8 mouse cellular contexts compared by ENCODE assay signal in the genomic region with DNA sequence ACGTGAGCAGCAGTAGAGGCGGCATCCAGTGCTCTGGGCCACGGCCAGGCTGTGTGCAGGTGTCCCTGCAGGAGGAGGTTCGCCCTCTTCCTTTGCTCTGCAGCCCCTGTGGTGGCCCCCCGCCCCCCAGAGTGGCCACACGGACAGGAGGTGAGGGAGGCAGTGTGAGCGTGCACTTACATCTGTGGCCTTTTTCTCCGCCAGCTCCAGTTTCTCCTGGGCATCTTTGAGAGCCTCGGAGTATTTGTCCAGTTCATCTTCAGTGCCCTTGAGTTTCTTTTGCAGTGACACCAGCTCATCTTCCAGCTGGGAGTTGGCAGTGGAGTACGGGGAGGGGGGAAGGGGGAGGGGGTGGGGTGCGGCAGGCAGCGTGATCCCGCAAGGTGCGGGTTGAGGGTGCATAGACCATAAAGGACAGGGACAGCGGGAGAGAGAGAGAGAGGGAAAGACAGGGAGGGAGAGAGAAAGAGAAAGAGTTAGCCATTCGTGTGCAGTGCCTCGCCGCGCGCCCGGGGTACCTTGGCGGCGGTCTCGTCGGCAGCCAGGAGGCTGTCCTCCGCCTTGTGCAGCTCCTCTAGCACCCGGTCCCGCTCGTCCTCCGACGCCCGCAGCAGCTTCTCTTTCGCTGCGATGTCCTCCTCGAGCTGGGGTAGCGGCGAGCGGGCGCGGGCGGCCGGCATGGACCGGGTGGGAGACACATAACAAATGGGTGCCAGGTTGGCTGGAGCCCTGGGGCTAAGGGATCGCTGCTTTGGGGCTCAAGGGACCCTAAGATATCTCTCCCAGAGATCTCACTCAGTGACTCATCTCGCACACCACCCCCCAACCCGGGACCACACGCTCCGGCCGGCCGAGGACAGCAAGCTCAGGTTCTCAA. TPM values are rescaled to one million over a fixed set of nuclear protein-coding genes. Genes with fewer than 3 reads are reported as not detected.
DNase-seq lines count a peak whose midpoint lies in the region; ATAC-seq and TF ChIP-seq lines count a peak whose summit lies in the region.

No protein-coding gene starts in this region.

- no peak overlapping the region for H3K27ac ChIP-seq in liver, adult 2 months (replicated peaks; ENCODE audit: insufficient read depth, low read depth, low read length)
- peak overlapping the region; percentile 86 for H3K27ac ChIP-seq in embryonic facial prominence, embryonic 14.5 days (replicated peaks; ENCODE audit: low read depth, low read length)
- H3K27ac ChIP-seq in intestine, embryonic 15.5 days, result peak overlapping the region; percentile 95

- no peak for DNase-seq in liver, adult 2 months (ENCODE audit: extremely low read depth, low read depth, low spot score)
- no peak for DNase-seq in liver
- DNase-seq in T-cell, adult 2 months (ENCODE audit: low spot score), result peak; percentile 5
- DNase-seq in embryonic facial prominence, embryonic 14.5 days (ENCODE audit: low spot score), result no peak
- DNase-seq in urinary bladder, postnatal 25 days (ENCODE audit: low spot score), result no peak
- no peak for DNase-seq in right cerebral cortex, postnatal 10 days (ENCODE audit: low spot score in 2 of 2)

- peaks cover 6% of the 10 kb centered on the region for H3K4me1 ChIP-seq in liver, adult 2 months (ENCODE audit: control insufficient read depth, insufficient read depth, low read length)
- peaks cover 1% of the 10 kb centered on the region for H3K4me1 ChIP-seq in embryonic facial prominence, embryonic 14.5 days (ENCODE audit: control insufficient read depth, insufficient read depth, low read length)
- H3K4me1 ChIP-seq in intestine, embryonic 15.5 days (replicated peaks), result peaks cover 29% of the 10 kb centered on the region

- no peaks in the 10 kb centered on the region for H3K9me3 ChIP-seq in embryonic facial prominence, embryonic 14.5 days (ENCODE audit: control insufficient read depth, low read length)
- no peaks in the 10 kb centered on the region for H3K9me3 ChIP-seq in intestine, embryonic 15.5 days

- no peak for TF ChIP-seq POLR2A in liver, adult 2 months (IDR thresholded peaks at IDR 0.05; ENCODE audit: extremely low read depth, insufficient read depth, low read length)
- TF ChIP-seq POLR2A in myocyte (IDR thresholded peaks at IDR 0.05; ENCODE audit: insufficient read length, low read depth), result peak; percentile 38

- no peaks in the 10 kb centered on the region for H3K36me3 ChIP-seq in liver, adult 2 months (ENCODE audit: control insufficient read depth, insufficient read depth, low read length)
- no peaks in the 10 kb centered on the region for H3K36me3 ChIP-seq in embryonic facial prominence, embryonic 14.5 days (ENCODE audit: control insufficient read depth, insufficient read depth, low read length)
- no peaks in the 10 kb centered on the region for H3K36me3 ChIP-seq in intestine, embryonic 15.5 days
- peaks cover 4% of the 10 kb centered on the region for H3K36me3 ChIP-seq in myocyte (ENCODE audit: control insufficient read depth, insufficient read depth)

- peak overlapping the region; percentile 85 for H3ac ChIP-seq in myocyte (ENCODE audit: control insufficient read depth, insufficient read length)

- no peaks in the 10 kb centered on the region for H3K79me2 ChIP-seq in liver, adult 2 months (ENCODE audit: control insufficient read depth, insufficient read depth, low read length)
- peaks cover 56% of the 10 kb centered on the region for H3K79me2 ChIP-seq in myocyte (ENCODE audit: control insufficient read depth, insufficient read depth)

- peak overlapping the region; percentile 45; the same call in 1 of the 2 replicates for H3K4me3 ChIP-seq in liver, adult 2 months (ENCODE audit: insufficient read depth, low read depth, low read length)
- H3K4me3 ChIP-seq in embryonic facial prominence, embryonic 14.5 days (ENCODE audit: low read depth, low read length), result peak overlapping the region; percentile 73
- H3K4me3 ChIP-seq in intestine, embryonic 15.5 days (replicated peaks), result peak overlapping the region; percentile 62
- peak overlapping the region; percentile 99 for H3K4me3 ChIP-seq in myocyte

- H3K27me3 ChIP-seq in liver, adult 2 months (ENCODE audit: control insufficient read depth, insufficient read depth, low read length), result peaks cover 26% of the 10 kb centered on the region; the same call in 1 of the 2 replicates
- H3K27me3 ChIP-seq in embryonic facial prominence, embryonic 14.5 days (replicated peaks; ENCODE audit: control insufficient read depth, insufficient read depth, low read length), result no peaks in the 10 kb centered on the region
- no peaks in the 10 kb centered on the region for H3K27me3 ChIP-seq in intestine, embryonic 15.5 days (replicated peaks)
- H3K27me3 ChIP-seq in myocyte (ENCODE audit: control insufficient read depth, insufficient read depth, insufficient read length), result no peaks in the 10 kb centered on the region

- peak overlapping the region; percentile 9; the same call in 1 of the 2 replicates for H3K9ac ChIP-seq in liver, adult 2 months (ENCODE audit: low read depth, low read length)
- H3K9ac ChIP-seq in embryonic facial prominence, embryonic 14.5 days (ENCODE audit: low read depth, low read length), result peak overlapping the region; percentile 82
- H3K9ac ChIP-seq in intestine, embryonic 15.5 days, result peak overlapping the region; percentile 74

- peak overlapping the region; percentile 83 for H3K4me2 ChIP-seq in embryonic facial prominence, embryonic 14.5 days (ENCODE audit: low read depth, low read length)
- peak overlapping the region; percentile 90 for H3K4me2 ChIP-seq in intestine, embryonic 15.5 days (replicated peaks)
- H3K4me2 ChIP-seq in myocyte (ENCODE audit: low read depth), result peak overlapping the region; percentile 90

- TF ChIP-seq CTCF in liver, adult 2 months (IDR thresholded peaks at IDR 0.05; ENCODE audit: low read depth, low read length), result no peak

- ATAC-seq in embryonic facial prominence, embryonic 14.5 days (ENCODE audit: low read depth), result no peak
- no peak for ATAC-seq in intestine, embryonic 15.5 days

- 2% methylated on average over 50 of the region's 50 CpGs for WGBS in liver, adult 2 months
- WGBS in embryonic facial prominence, embryonic 14.5 days, result under 1% methylated on average over 44 of the region's 50 CpGs
- 1% methylated on average over 49 of the region's 50 CpGs for WGBS in intestine, embryonic 15.5 days

TF ChIP-seq in myocyte, 11 proteins besides CTCF, POLR2A, EP300 and RAD21:
- TF ChIP-seq REST (IDR thresholded peaks at IDR 0.05; ENCODE audit: insufficient read depth, insufficient read length), result no peak
- TF ChIP-seq POLR2AphosphoS2 (IDR thresholded peaks at IDR 0.05; ENCODE audit: insufficient read length, low read depth), result peak; percentile 64
- no peak for TF ChIP-seq MAX (IDR thresholded peaks at IDR 0.05; ENCODE audit: low read depth)
- no peak for TF ChIP-seq TCF3 (IDR thresholded peaks at IDR 0.05; ENCODE audit: insufficient read length, low read depth)
- TF ChIP-seq TCF12 (IDR thresholded peaks at IDR 0.05; ENCODE audit: insufficient read depth, poor library complexity, severe bottlenecking), result no peak
- TF ChIP-seq CEBPB (IDR thresholded peaks at IDR 0.05; ENCODE audit: insufficient read depth, poor library complexity, severe bottlenecking), result no peak
- no peak for TF ChIP-seq SRF (IDR thresholded peaks at IDR 0.05; ENCODE audit: control insufficient read depth, insufficient read length, low read depth)
- peak in 1 of 3 experiments; percentile 0 for TF ChIP-seq MYOD1 (IDR thresholded peaks at IDR 0.05; ENCODE audit: control insufficient read depth in 1 of 3, insufficient read length in 2 of 3, low read depth in 2 of 3)
- TF ChIP-seq MYOG (IDR thresholded peaks at IDR 0.05; ENCODE audit: control insufficient read depth in 1 of 3, insufficient read depth in 1 of 3, insufficient read length in 2 of 3, low read depth in 2 of 3), result no peak
- no peak for TF ChIP-seq E2F4 (IDR thresholded peaks at IDR 0.05; ENCODE audit: insufficient read depth)
- no peak for TF ChIP-seq USF1 (IDR thresholded peaks at IDR 0.05; ENCODE audit: low read depth)
TF ChIP-seq in myocyte: peak in this region for 2.

RNA-seq across cellular contexts. Expression of gene Tpm1, which starts 1.4 kb away (rescaled TPM):
- 26.0 and 35.0 TPM in 2 replicates for total RNA-seq in liver, adult 2 months (2014; rRNA removed)
- polyA plus RNA-seq in liver, adult 2 months (2012; rRNA removed), result 16.1 and 17.6 TPM in 2 replicates
- 985 and 1,264 TPM in 2 replicates for polyA plus RNA-seq in embryonic facial prominence, embryonic 14.5 days (2014; fragmentation: Nextera tagmentation; extraction: Ambion mirVana)
- polyA plus RNA-seq in intestine, embryonic 15.5 days (2015; fragmentation: Nextera tagmentation; extraction: Ambion mirVana), result 994 and 1,099 TPM in 2 replicates
- 1,921 TPM for polyA plus RNA-seq in myocyte (2012; fragmentation: generic; extraction: Trizol)

Comparison
In these comparisons a context has a peak if more than half of its experiments do, and no peak if none do; other contexts are left out.
1. H3K4me3 ChIP-seq: peak in every context shown above with its lines; median percentile 99 in myocyte; 73 in embryonic facial prominence, embryonic 14.5 days; 62 in intestine, embryonic 15.5 days; 45 in liver, adult 2 months.
2. H3K9ac ChIP-seq: peak in every context shown above with its lines; median percentile 82 in embryonic facial prominence, embryonic 14.5 days; 74 in intestine, embryonic 15.5 days; 9 in liver, adult 2 months.
3. RNA of gene Tpm1, which starts 1.4 kb away (polyA plus RNA-seq): 1,921 TPM in myocyte (single experiment), 985 to 1,264 TPM in embryonic facial prominence, embryonic 14.5 days and 994 to 1,099 TPM in intestine, embryonic 15.5 days; 16.1 to 17.6 TPM in liver, adult 2 months; every median in the first group is over 10 times any median in the second.
4. Peak in every context shown above with its lines, with median percentiles within 50 percentile points of each other: H3K4me2 ChIP-seq.